Mouse (Mus musculus) MEL (cell line): ENCODE results near the gene Trmt61a. TPM values are rescaled to one million over a fixed set of nuclear protein-coding genes. Genes with fewer than 3 reads are reported as not detected.

Experiments
- DNase-seq: peaks from one replicate; pipeline ENCODE4 v3.0.0; 2011; ENCODE audit warnings: low read depth, low spot score
- H3K27ac ChIP-seq: 2 replicates; pipeline ENCODE4 v1.5.1; 2012; ENCODE audit warnings: low read depth, mild to moderate bottlenecking, control low read depth, low read length, moderate library complexity; ENCODE audit not compliant: control insufficient read depth
- H3K27me3 ChIP-seq, 2 experiments: fragments of 150-350 bp in 1 of 2; sonication (generic) in 1 of 2; 2 replicates each; pipeline ENCODE4 v1.6.1; 2012; ENCODE audit warnings: low read length in 2 of 2, mild to moderate bottlenecking in 2 of 2, improper control_type of control experiment in 1 of 2, moderate library complexity in 1 of 2; ENCODE audit not compliant: insufficient read depth in 2 of 2, control insufficient read depth in 1 of 2
- H3K36me3 ChIP-seq, 2 experiments: 2 replicates each; pipeline ENCODE4 v1.6.1; 2012 to 2014; ENCODE audit warnings: low read length in 2 of 2, improper control_type of control experiment in 1 of 2, inconsistent platforms in 1 of 2, mild to moderate bottlenecking in 1 of 2; ENCODE audit not compliant: insufficient read depth in 2 of 2, control insufficient read depth in 1 of 2
- H3K4me1 ChIP-seq, 2 experiments: fragments of 150-350 bp in 1 of 2; sonication (generic) in 1 of 2; 2 replicates each; pipeline ENCODE4 v1.6.1; 2012; ENCODE audit warnings: low read length in 2 of 2, improper control_type of control experiment in 1 of 2, mild to moderate bottlenecking in 1 of 2; ENCODE audit not compliant: insufficient read depth in 2 of 2, control insufficient read depth in 1 of 2
- H3K4me3 ChIP-seq, 2 experiments: fragments of 150-350 bp in 1 of 2; sonication (generic) in 1 of 2; 2 replicates each; pipeline ENCODE4 v1.5.1; 2012; ENCODE audit warnings: low read depth in 2 of 2, low read length in 2 of 2, mild to moderate bottlenecking in 2 of 2, moderate library complexity in 2 of 2, control low read depth in 1 of 2, improper control_type of control experiment in 1 of 2; ENCODE audit not compliant: control insufficient read depth in 1 of 2, insufficient read depth in 1 of 2
- H3K79me2 ChIP-seq: 2 replicates; pipeline ENCODE4 v1.6.1; 2012; ENCODE audit warnings: mild to moderate bottlenecking, low read length, moderate library complexity; ENCODE audit not compliant: control insufficient read depth, poor library complexity, insufficient read depth
- H3K9ac ChIP-seq: 2 replicates; pipeline ENCODE4 v1.6.1; 2012; ENCODE audit warnings: low read depth, mild to moderate bottlenecking, control low read depth, low read length, moderate library complexity; ENCODE audit not compliant: control insufficient read depth, poor library complexity, severe bottlenecking
- H3K9me3 ChIP-seq: fragments of 150-350 bp; sonication (generic); replicated peaks from 2 replicates; pipeline ENCODE4 v1.6.1; 2012; ENCODE audit warnings: mild to moderate bottlenecking, low read length, improper control_type of control experiment, moderate library complexity; ENCODE audit not compliant: insufficient read depth
- BHLHE40 ChIP-seq: IDR thresholded peaks from 2 replicates; pipeline ENCODE4 v1.6.1; 2012; ENCODE audit warnings: low read depth, mild to moderate bottlenecking, inconsistent platforms, low read length, improper control_type of control experiment, borderline replicate concordance
- CHD1 ChIP-seq: IDR thresholded peaks from 2 replicates; pipeline ENCODE4 v1.6.1; 2012; ENCODE audit warnings: low read depth, mild to moderate bottlenecking, inconsistent platforms, low read length, improper control_type of control experiment
- CHD2 ChIP-seq: IDR thresholded peaks from 2 replicates; pipeline ENCODE4 v1.6.1; 2011; ENCODE audit warnings: low read length, improper control_type of control experiment
- ELF1 ChIP-seq: IDR thresholded peaks from 2 replicates; pipeline ENCODE4 v1.6.1; 2014; ENCODE audit warnings: low read depth, mild to moderate bottlenecking, inconsistent platforms, low read length, improper control_type of control experiment, moderate library complexity
- EP300 ChIP-seq, 2 experiments: IDR thresholded peaks; 2 replicates each; pipeline ENCODE4 v1.6.1; 2011; ENCODE audit warnings: improper control_type of control experiment in 2 of 2, low read length in 2 of 2, low read depth in 1 of 2, mild to moderate bottlenecking in 1 of 2
- ETS1 ChIP-seq: IDR thresholded peaks from 2 replicates; pipeline ENCODE4 v1.6.1; 2012; ENCODE audit warnings: low read depth, mild to moderate bottlenecking, inconsistent platforms, low read length, improper control_type of control experiment, moderate library complexity
- GATA1 ChIP-seq: IDR thresholded peaks from 2 replicates; pipeline ENCODE4 v1.6.1; 2011; ENCODE audit warnings: low read depth, low read length, improper control_type of control experiment
- JUND ChIP-seq: IDR thresholded peaks from 2 replicates; pipeline ENCODE4 v1.6.1; 2011; ENCODE audit warnings: low read depth, mild to moderate bottlenecking, improper control_type of control experiment, low read length
- MAZ ChIP-seq: IDR thresholded peaks from 2 replicates; pipeline ENCODE4 v1.6.1; 2012; ENCODE audit warnings: low read depth, mild to moderate bottlenecking, inconsistent platforms, low read length, improper control_type of control experiment
- MEF2A ChIP-seq: IDR thresholded peaks from 2 replicates; pipeline ENCODE4 v1.6.1; 2014; ENCODE audit warnings: low read depth, mild to moderate bottlenecking, inconsistent platforms, low read length, improper control_type of control experiment; ENCODE audit not compliant: poor library complexity, insufficient replicate concordance, severe bottlenecking; ENCODE audit errors: extremely low read depth
- MYB ChIP-seq: IDR thresholded peaks from 2 replicates; pipeline ENCODE4 v1.6.1; 2011; ENCODE audit warnings: mild to moderate bottlenecking, low read depth, low read length, improper control_type of control experiment
- MYC ChIP-seq: IDR thresholded peaks from 2 replicates; pipeline ENCODE4 v1.6.1; 2011; ENCODE audit warnings: low read depth, mild to moderate bottlenecking, low read length, improper control_type of control experiment, moderate library complexity
- NELFE ChIP-seq: IDR thresholded peaks from 2 replicates; pipeline ENCODE4 v1.6.1; 2011; ENCODE audit warnings: low read depth, low read length, improper control_type of control experiment
- POLR2A ChIP-seq, 2 experiments: IDR thresholded peaks; 2 replicates each; pipeline ENCODE4 v1.6.1; 2011 to 2012; ENCODE audit warnings: low read length in 2 of 2, mild to moderate bottlenecking in 2 of 2, control low read depth in 1 of 2, improper control_type of control experiment in 1 of 2, low read depth in 1 of 2, moderate library complexity in 1 of 2; ENCODE audit not compliant: control insufficient read depth in 1 of 2, insufficient read depth in 1 of 2, poor library complexity in 1 of 2
- POLR2AphosphoS2 ChIP-seq: IDR thresholded peaks from 2 replicates; pipeline ENCODE4 v1.6.1; 2011; ENCODE audit warnings: low read length, improper control_type of control experiment
- RAD21 ChIP-seq: IDR thresholded peaks from 2 replicates; pipeline ENCODE4 v1.6.1; 2011; ENCODE audit warnings: mild to moderate bottlenecking, low read depth, low read length, improper control_type of control experiment
- RCOR1 ChIP-seq: IDR thresholded peaks from 2 replicates; pipeline ENCODE4 v1.6.1; 2012; ENCODE audit warnings: low read depth, mild to moderate bottlenecking, inconsistent platforms, low read length, improper control_type of control experiment
- SIN3A ChIP-seq: IDR thresholded peaks from 2 replicates; pipeline ENCODE4 v1.6.1; 2012; ENCODE audit warnings: low read length, improper control_type of control experiment, inconsistent platforms
- TBP ChIP-seq: IDR thresholded peaks from 2 replicates; pipeline ENCODE4 v1.8.0; 2011; ENCODE audit warnings: low read depth, low read length, improper control_type of control experiment
- USF1 ChIP-seq: IDR thresholded peaks from 2 replicates; pipeline ENCODE4 v1.6.1; 2014; ENCODE audit warnings: low read depth, mild to moderate bottlenecking, inconsistent platforms, low read length, improper control_type of control experiment, moderate library complexity
- ZC3H11A ChIP-seq: IDR thresholded peaks from 2 replicates; pipeline ENCODE4 v1.6.1; 2012; ENCODE audit warnings: low read depth, mild to moderate bottlenecking, inconsistent platforms, low read length, improper control_type of control experiment
- ZMIZ1 ChIP-seq: IDR thresholded peaks from 2 replicates; pipeline ENCODE4 v1.6.1; 2012; ENCODE audit warnings: low read depth, mild to moderate bottlenecking, inconsistent platforms, low read length, improper control_type of control experiment, moderate library complexity
- polyA plus RNA-seq, 2 experiments: library from polyadenylated mRNA; stranded (reverse) in 1 of 2; unstranded in 1 of 2; fragments of >175 nt in 1 of 2; fragments of >200 nt in 1 of 2; gene quantifications; 2 replicates each; pipeline versions ENCODE4 v1.2.1 to v1.2.4; 2012; ENCODE audit warnings: low replicate concordance in 2 of 2, low read depth in 1 of 2; ENCODE audit not compliant: insufficient read length in 2 of 2, insufficient read depth in 1 of 2, missing spikeins in 1 of 2
- total RNA-seq: library from RNA; depleted of rRNA; stranded (reverse); fragments of 300-350 nt; gene quantifications from 2 replicates; pipeline ENCODE4 v1.2.3, GENCODE M21; 2012

The Trmt61a gene
- total and polyA plus RNA-seq, 3 experiments = 41.4 to 77.5 TPM; not detected in 1

- Histone ChIP-seq H3K27me3 (no peaks in the 10 kb centered on the region), H3K9ac (no peak overlapping the region), H3K4me1 (no peaks in the 10 kb centered on the region), H3K79me2 (no peaks in the 10 kb centered on the region), H3K27ac (no peak overlapping the region), H3K9me3 (no peaks in the 10 kb centered on the region), H3K4me3 (no peak overlapping the region), H3K36me3 (peaks cover 0 to 1% of the 10 kb centered on the region in 2 experiments; a peak in 1 of 4 replicates)
- TF ChIP-seq SIN3A (no peak), CHD1 (no peak), ZC3H11A (no peak), MYC (no peak), ETS1 (no peak), JUND (no peak), ELF1 (no peak), ZMIZ1 (no peak), RCOR1 (no peak), MAZ (no peak), USF1 (no peak), BHLHE40 (no peak), RAD21 (no peak), TBP (no peak), GATA1 (no peak)
- no peak for DNase-seq
Observed at GRCm38 (mm10) chr12:111724638-111725337, 46.9 kb downstream of the Trmt61a start.

- Histone ChIP-seq H3K27me3 (no peaks in the 10 kb centered on the region), H3K27ac (no peak overlapping the region), H3K9ac (no peak overlapping the region), H3K4me3 (no peak overlapping the region), H3K4me1 (no peaks in the 10 kb centered on the region), H3K79me2 (no peaks in the 10 kb centered on the region), H3K36me3 (peaks cover 0 to 1% of the 10 kb centered on the region in 2 experiments; a peak in 1 of 4 replicates), H3K9me3 (no peaks in the 10 kb centered on the region)
- no peak for DNase-seq
- no peak for TF ChIP-seq MYB
- TF ChIP-seq RCOR1 = no peak
- no peak for TF ChIP-seq EP300 (IDR thresholded peaks at IDR 0.05; ENCODE audit: low read depth in 1 of 2, low read length in 2 of 2)
- TF ChIP-seq ETS1 = no peak
- TF ChIP-seq POLR2AphosphoS2 = no peak
- no peak for TF ChIP-seq NELFE
- TF ChIP-seq MAZ = no peak
- TF ChIP-seq MEF2A = no peak
- no peak for TF ChIP-seq ELF1
- no peak for TF ChIP-seq POLR2A (IDR thresholded peaks at IDR 0.05; ENCODE audit: control insufficient read depth in 1 of 2, insufficient read depth in 1 of 2, low read depth in 1 of 2, low read length in 2 of 2, poor library complexity in 1 of 2)
- no peak for TF ChIP-seq CHD2
- TF ChIP-seq ZC3H11A = no peak
- TF ChIP-seq SIN3A = no peak
Observed at GRCm38 (mm10) chr12:111725338-111726121, 47.6 kb downstream of the Trmt61a start.
